Mouse (Mus musculus) midbrain, embryonic 14.5 days (tissue): ENCODE data around the gene Tfdp1. TPM values are rescaled to one million over a fixed set of nuclear protein-coding genes. Genes with fewer than 3 reads are reported as not detected.

Experiments used
- ATAC-seq: fragments of 200-750 bp; cut with Nextera tagmentation; 2 replicates; pipeline ENCODE4 v1.8.0; 2017; ENCODE audit warnings: moderate number of reproducible peaks, moderate library complexity; ENCODE audit not compliant: low FRiP score, low TSS enrichment
- DNase-seq: peaks from one replicate; pipeline ENCODE4 v3.0.0-alpha.2; 2015
- H3K27ac ChIP-seq: fragments of 300-500 bp; sonication (generic); replicated peaks from 2 replicates; pipeline ENCODE4 v1.5.1; 2014; ENCODE audit warnings: mild to moderate bottlenecking, low read depth, low read length, moderate library complexity
- H3K27me3 ChIP-seq: fragments of 300-500 bp; sonication (generic); 2 replicates; pipeline ENCODE4 v1.6.1; 2014; ENCODE audit warnings: low read length, control low read depth, mixed read lengths; ENCODE audit not compliant: control insufficient read depth, insufficient read depth
- H3K36me3 ChIP-seq: fragments of 300-500 bp; sonication (generic); 2 replicates; pipeline ENCODE4 v1.6.1; 2014; ENCODE audit warnings: low read length, control low read depth; ENCODE audit not compliant: control insufficient read depth, insufficient read depth
- H3K4me1 ChIP-seq: fragments of 300-500 bp; sonication (generic); 2 replicates; pipeline ENCODE4 v1.6.1; 2014; ENCODE audit warnings: mild to moderate bottlenecking, antibody characterized with exemption, low read length, control low read depth; ENCODE audit not compliant: control insufficient read depth, insufficient read depth
- H3K4me2 ChIP-seq: fragments of 300-500 bp; sonication (generic); 2 replicates; pipeline ENCODE4 v1.6.1; 2014; ENCODE audit warnings: mild to moderate bottlenecking, low read length, moderate library complexity
- H3K4me3 ChIP-seq: fragments of 300-500 bp; sonication (generic); replicated peaks from 2 replicates; pipeline ENCODE4 v1.5.1; 2014; ENCODE audit warnings: low read depth, low read length
- H3K9ac ChIP-seq: fragments of 300-500 bp; sonication (generic); replicated peaks from 2 replicates; pipeline ENCODE4 v1.6.1; 2014; ENCODE audit warnings: mild to moderate bottlenecking, low read length, moderate library complexity
- H3K9me3 ChIP-seq: fragments of 300-500 bp; sonication (generic); 2 replicates; pipeline ENCODE4 v1.6.1; 2016; ENCODE audit warnings: low read length, control low read depth, mixed read lengths; ENCODE audit not compliant: control insufficient read depth
- whole genome bisulfite sequencing: fragments of 180-500 bp; shearing (Covaris S2); extraction: QIAGEN DNeasy Blood & Tissue Kit; methylation state at CpG from one replicate; pipeline ENCODE4 v1.1.7; 2014; 5-methylcytosine and 5-hydroxymethylcytosine counted together
- polyA plus RNA-seq: library from polyadenylated mRNA; unstranded; fragments of >200 nt; fragmentation: Nextera tagmentation; extraction: Ambion mirVana; gene quantifications from 2 replicates; pipeline ENCODE4 v1.2.1, GENCODE M21; 2014

Gene Tfdp1
- polyA plus RNA-seq, 1 experiment from 2014 or later = 112 TPM

- no peaks in the 10 kb centered on the region for H3K9me3 ChIP-seq
- 84% methylated on average over 8 of the region's 8 CpGs for WGBS
- no peak for ATAC-seq
- peak overlapping the region; percentile 6; the same call in 1 of the 2 replicates for H3K4me2 ChIP-seq
- H3K4me3 ChIP-seq = no peak overlapping the region
- H3K36me3 ChIP-seq = peaks cover 46% of the 10 kb centered on the region
- no peak overlapping the region for H3K27ac ChIP-seq
- no peaks in the 10 kb centered on the region for H3K27me3 ChIP-seq
- peaks cover 11% of the 10 kb centered on the region for H3K4me1 ChIP-seq
- DNase-seq = no peak
- no peak overlapping the region for H3K9ac ChIP-seq
These were observed 2.1 kb downstream of the Tfdp1 start for GRCm38 (mm10) chr8:13340650-13341049.

- WGBS = 85% methylated on average over 2 of the region's 2 CpGs
- H3K4me1 ChIP-seq = peaks cover 11% of the 10 kb centered on the region
- DNase-seq = no peak
- H3K9ac ChIP-seq = no peak overlapping the region
- H3K9me3 ChIP-seq = no peaks in the 10 kb centered on the region
- ATAC-seq = no peak
- no peaks in the 10 kb centered on the region for H3K27me3 ChIP-seq
- peaks cover 63% of the 10 kb centered on the region for H3K36me3 ChIP-seq
- no peak overlapping the region for H3K4me2 ChIP-seq
- H3K4me3 ChIP-seq = no peak overlapping the region
- H3K27ac ChIP-seq = no peak overlapping the region
These were observed 3.8 kb downstream of the Tfdp1 start for GRCm38 (mm10) chr8:13342340-13342739.

GRCm38 (mm10) chr8:13343134-13343533, 4.6 kb downstream of the Tfdp1 start:
- Histone ChIP-seq H3K4me2 (no peak overlapping the region), H3K9me3 (no peaks in the 10 kb centered on the region), H3K4me3 (no peak overlapping the region), H3K4me1 (peaks cover 11% of the 10 kb centered on the region), H3K36me3 (peaks cover 71% of the 10 kb centered on the region), H3K27ac (no peak overlapping the region), H3K27me3 (no peaks in the 10 kb centered on the region), H3K9ac (no peak overlapping the region)
- ATAC-seq (no peak), DNase-seq (no peak)
- WGBS = 94% methylated on average over 4 of the region's 4 CpGs

- no peaks in the 10 kb centered on the region for H3K4me1 ChIP-seq
- no peak overlapping the region for H3K9ac ChIP-seq
- WGBS = 95% methylated on average over 7 of the region's 7 CpGs
- ATAC-seq (no peak), DNase-seq (no peak)
- H3K9me3 ChIP-seq = no peaks in the 10 kb centered on the region
- H3K27ac ChIP-seq = no peak overlapping the region
- H3K4me2 ChIP-seq = no peak overlapping the region
- no peaks in the 10 kb centered on the region for H3K27me3 ChIP-seq
- no peak overlapping the region for H3K4me3 ChIP-seq
- H3K36me3 ChIP-seq = peaks cover 80% of the 10 kb centered on the region
These were observed 11.5 kb downstream of the Tfdp1 start for GRCm38 (mm10) chr8:13350052-13350451.

GRCm38 (mm10) chr8:13351593-13351992, 13.0 kb downstream of the Tfdp1 start:
- 89% methylated on average over 5 of the region's 5 CpGs for WGBS
- H3K4me1 ChIP-seq = no peaks in the 10 kb centered on the region
- DNase-seq = no peak
- H3K36me3 ChIP-seq = peaks cover 80% of the 10 kb centered on the region
- no peak for ATAC-seq
- H3K9me3 ChIP-seq = no peaks in the 10 kb centered on the region
- no peak overlapping the region for H3K4me2 ChIP-seq
- H3K9ac ChIP-seq = no peak overlapping the region
- H3K27ac ChIP-seq = no peak overlapping the region
- H3K4me3 ChIP-seq = no peak overlapping the region
- no peaks in the 10 kb centered on the region for H3K27me3 ChIP-seq

GRCm38 (mm10) chr8:13352601-13353000, 14.1 kb downstream of the Tfdp1 start:
- Histone ChIP-seq H3K27me3 (no peaks in the 10 kb centered on the region), H3K36me3 (peaks cover 80% of the 10 kb centered on the region), H3K4me1 (no peaks in the 10 kb centered on the region), H3K4me2 (no peak overlapping the region), H3K4me3 (no peak overlapping the region), H3K27ac (no peak overlapping the region), H3K9me3 (no peaks in the 10 kb centered on the region), H3K9ac (no peak overlapping the region)
- ATAC-seq (no peak), DNase-seq (no peak)
- 92% methylated on average over 8 of the region's 8 CpGs for WGBS

- Histone ChIP-seq H3K36me3 (peaks cover 80% of the 10 kb centered on the region), H3K9ac (no peak overlapping the region), H3K27me3 (no peaks in the 10 kb centered on the region), H3K27ac (no peak overlapping the region), H3K9me3 (no peaks in the 10 kb centered on the region), H3K4me1 (no peaks in the 10 kb centered on the region), H3K4me3 (no peak overlapping the region), H3K4me2 (no peak overlapping the region)
- 82% methylated on average over 9 of the region's 9 CpGs for WGBS
- DNase-seq (no peak), ATAC-seq (no peak)
These were observed 14.7 kb downstream of the Tfdp1 start for GRCm38 (mm10) chr8:13353155-13353833.

GRCm38 (mm10) chr8:13353883-13354282, 15.3 kb downstream of the Tfdp1 start:
- H3K4me1 ChIP-seq = no peaks in the 10 kb centered on the region
- ATAC-seq = no peak
- no peak overlapping the region for H3K4me2 ChIP-seq
- DNase-seq = no peak
- H3K9me3 ChIP-seq = no peaks in the 10 kb centered on the region
- 89% methylated on average over 4 of the region's 4 CpGs for WGBS
- peaks cover 80% of the 10 kb centered on the region for H3K36me3 ChIP-seq
- H3K4me3 ChIP-seq = no peak overlapping the region
- H3K27ac ChIP-seq = no peak overlapping the region
- H3K27me3 ChIP-seq = no peaks in the 10 kb centered on the region
- H3K9ac ChIP-seq = no peak overlapping the region

GRCm38 (mm10) chr8:13356221-13356620, 17.7 kb downstream of the Tfdp1 start:
- H3K4me1 ChIP-seq = no peaks in the 10 kb centered on the region
- DNase-seq = no peak
- no peaks in the 10 kb centered on the region for H3K9me3 ChIP-seq
- WGBS = 87% methylated on average over 6 of the region's 6 CpGs
- ATAC-seq = no peak
- no peaks in the 10 kb centered on the region for H3K27me3 ChIP-seq
- H3K36me3 ChIP-seq = peaks cover 80% of the 10 kb centered on the region
- H3K4me2 ChIP-seq = no peak overlapping the region
- H3K9ac ChIP-seq = no peak overlapping the region
- no peak overlapping the region for H3K4me3 ChIP-seq
- H3K27ac ChIP-seq = no peak overlapping the region
